Mouse (Mus musculus): ENCODE measurements around the gene Phlda3.

DNA sequence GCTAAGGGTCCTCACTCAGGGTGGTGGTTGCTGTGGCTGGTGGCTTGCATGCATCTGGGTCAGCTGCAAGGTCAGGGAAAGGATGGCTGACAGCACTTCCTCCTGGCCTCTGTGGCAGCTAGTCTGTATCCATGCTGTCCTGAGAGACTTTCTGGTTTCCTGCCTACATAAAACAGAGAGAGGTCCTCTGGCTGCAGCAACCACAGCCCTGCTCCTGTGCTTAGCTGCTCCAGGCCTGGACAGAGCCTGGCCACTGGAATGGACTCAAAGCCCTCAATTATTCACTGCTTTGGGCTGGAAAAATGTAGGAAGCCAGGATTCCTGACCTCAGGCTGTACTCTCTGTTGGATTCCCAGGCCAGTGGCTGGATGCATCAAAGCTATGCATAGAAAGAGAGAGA, 10.7 kb downstream of the Phlda3 start:
- TF ChIP-seq CTCF (IDR thresholded peaks at IDR 0.05; ENCODE audit: extremely low read depth, insufficient read depth, insufficient read length, insufficient replicate concordance) (no peak), POLR2A (IDR thresholded peaks at IDR 0.05; ENCODE audit: low read depth, low read length) (no peak)
